Mouse (Mus musculus) kidney, adult 2 months (tissue): Measurements from ENCODE around the gene Fam187a. TPM values are rescaled to one million over a fixed set of nuclear protein-coding genes. Genes with fewer than 3 reads are reported as not detected.
A peak's percentile ranks its signal among the peaks of the same experiment; 100 is the strongest.

ENCODE experiments used
- DNase-seq: peaks from one replicate; pipeline ENCODE4 v3.0.0; 2021
- H3K27ac ChIP-seq: fragments of 200-500 bp; 2 replicates; pipeline ENCODE4 v1.5.1; 2012; ENCODE audit warnings: low read depth, low read length, control low read depth, inconsistent platforms; ENCODE audit not compliant: insufficient read depth
- H3K27me3 ChIP-seq: fragments of 200-500 bp; replicated peaks from 2 replicates; pipeline ENCODE4 v1.6.1; 2012; ENCODE audit warnings: mild to moderate bottlenecking, moderate library complexity, low read length, inconsistent platforms; ENCODE audit not compliant: control insufficient read depth, insufficient read depth
- H3K36me3 ChIP-seq: fragments of 200-500 bp; 2 replicates; pipeline ENCODE4 v1.6.1; 2012; ENCODE audit warnings: mild to moderate bottlenecking, moderate library complexity, low read length, inconsistent platforms; ENCODE audit not compliant: control insufficient read depth, insufficient read depth
- H3K4me1 ChIP-seq: fragments of 200-500 bp; 2 replicates; pipeline ENCODE4 v1.6.1; 2011; ENCODE audit warnings: low read length; ENCODE audit not compliant: control insufficient read depth, insufficient read depth
- H3K4me3 ChIP-seq: fragments of 200-500 bp; 2 replicates; pipeline ENCODE4 v1.5.1; 2011; ENCODE audit warnings: mild to moderate bottlenecking, low read depth, low read length, control low read depth; ENCODE audit not compliant: insufficient read depth
- CTCF ChIP-seq: fragments of 200-500 bp; conservative IDR thresholded peaks from 2 replicates; pipeline ENCODE4 v1.5.1; 2011; ENCODE audit warnings: low read depth, mild to moderate bottlenecking, control low read depth, low read length, moderate library complexity, mixed read lengths; ENCODE audit not compliant: insufficient read depth, insufficient read length
- POLR2A ChIP-seq: fragments of 200-500 bp; IDR thresholded peaks from one replicate; pipeline ENCODE4 v1.6.1; 2011; ENCODE audit warnings: low read depth, low read length, control low read depth
- WGBS: fragments of 180-500 bp; shearing (Covaris S2); methylation state at CpG from one replicate; pipeline ENCODE4 v1.1.7; 2018; 5-methylcytosine and 5-hydroxymethylcytosine counted together
- polyA plus RNA-seq: library from polyadenylated mRNA; depleted of rRNA; stranded (reverse); fragments of >200 nt; gene quantifications from 2 replicates; pipeline ENCODE4 v1.2.3, GENCODE M21; 2012; rRNA removed

Fam187a gene
- polyA plus RNA-seq: not detected in 2 replicates

GRCm38 (mm10) chr11:102884616-102885219 lies at the start of gene Fam187a:
TSS of gene Fam187a (plus strand) at chr11:102885169.
- WGBS: 60% methylated on average over 10 of the region's 10 CpGs
- Histone ChIP-seq H3K36me3 (no peaks in the 10 kb centered on the region), H3K27ac (no peak within 1 kb of the TSS), H3K4me3 (no peak within 1 kb of the TSS), H3K27me3 (no peaks in the 10 kb centered on the region), H3K4me1 (peaks cover 3% of the 10 kb centered on the region; the same call in 1 of the 2 replicates)
- DNase-seq: no peak
- no peak for TF ChIP-seq POLR2A
- TF ChIP-seq CTCF: no peak

GRCm38 (mm10) chr11:102835549-102835948 lies 49.4 kb upstream of the Fam187a start, which contains the start of gene Higd1b:
TSS of gene Higd1b (plus strand) at chr11:102835849.
- Histone ChIP-seq H3K36me3 (no peaks in the 10 kb centered on the region), H3K27me3 (no peaks in the 10 kb centered on the region), H3K27ac (peak within 1 kb of the TSS; percentile 46; the same call in 1 of the 2 replicates), H3K4me1 (no peaks in the 10 kb centered on the region), H3K4me3 (no peak within 1 kb of the TSS)
- no peak for TF ChIP-seq CTCF
- TF ChIP-seq POLR2A: no peak
- 65% methylated on average over 4 of the region's 4 CpGs for WGBS
- no peak for DNase-seq

- TF ChIP-seq POLR2A: no peak
- TF ChIP-seq CTCF: no peak
- no peaks in the 10 kb centered on the region for H3K4me1 ChIP-seq
- 75% methylated on average over 9 of the region's 9 CpGs for WGBS
- DNase-seq: peak; percentile 30
- H3K27me3 ChIP-seq: no peaks in the 10 kb centered on the region
- no peak overlapping the region for H3K4me3 ChIP-seq
- H3K27ac ChIP-seq: peak overlapping the region; percentile 46; the same call in 1 of the 2 replicates
- H3K36me3 ChIP-seq: peaks cover 3% of the 10 kb centered on the region; the same call in 1 of the 2 replicates
Measured at GRCm38 (mm10) chr11:102836146-102836545, 48.8 kb upstream of the Fam187a start.

GRCm38 (mm10) chr11:102837385-102837784 lies 47.6 kb upstream of the Fam187a start:
- Histone ChIP-seq H3K27ac (no peak overlapping the region; the same call in 1 of the 2 replicates), H3K4me1 (no peaks in the 10 kb centered on the region), H3K36me3 (peaks cover 3% of the 10 kb centered on the region; the same call in 1 of the 2 replicates), H3K4me3 (no peak overlapping the region), H3K27me3 (no peaks in the 10 kb centered on the region)
- TF ChIP-seq POLR2A (no peak), CTCF (no peak)
- 92% methylated on average over 1 of the region's 1 CpGs for WGBS
- no peak for DNase-seq

DNA sequence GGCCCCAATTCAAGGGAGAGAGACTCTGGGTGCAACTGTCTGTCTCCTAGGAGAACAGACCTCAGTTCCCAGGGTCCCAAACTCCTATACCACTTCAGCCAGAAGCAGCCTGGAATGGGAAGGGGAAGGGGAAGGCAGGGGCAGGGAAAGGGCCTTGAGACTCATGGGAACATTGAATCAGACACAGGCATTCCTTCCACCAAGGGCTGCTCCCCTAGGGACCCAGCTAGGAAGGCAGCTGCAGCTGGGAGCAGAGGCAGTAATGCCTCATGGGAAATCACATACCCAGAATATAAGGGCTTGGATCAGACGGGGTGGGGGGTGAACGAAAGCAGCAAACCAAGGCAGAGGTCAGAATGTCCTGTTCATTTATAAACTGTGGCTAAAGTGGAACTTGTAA lies 46.8 kb upstream of the Fam187a start:
- no peaks in the 10 kb centered on the region for H3K27me3 ChIP-seq
- TF ChIP-seq CTCF: no peak
- no peak for TF ChIP-seq POLR2A
- no peak overlapping the region; the same call in 1 of the 2 replicates for H3K27ac ChIP-seq
- 82% methylated on average over 2 of the region's 2 CpGs for WGBS
- H3K4me3 ChIP-seq: no peak overlapping the region
- peak; percentile 35 for DNase-seq
- H3K36me3 ChIP-seq: peaks cover 3% of the 10 kb centered on the region
- H3K4me1 ChIP-seq: no peaks in the 10 kb centered on the region

- Histone ChIP-seq H3K36me3 (peaks cover 3% of the 10 kb centered on the region), H3K4me1 (no peaks in the 10 kb centered on the region), H3K27me3 (no peaks in the 10 kb centered on the region), H3K4me3 (no peak overlapping the region), H3K27ac (peak overlapping the region; percentile 58)
- 78% methylated on average over 9 of the region's 9 CpGs for WGBS
- no peak for DNase-seq
- no peak for TF ChIP-seq CTCF
- no peak for TF ChIP-seq POLR2A
Measured at GRCm38 (mm10) chr11:102838616-102839150, 46.3 kb upstream of the Fam187a start.

- 75% methylated on average over 10 of the region's 10 CpGs for WGBS
- DNase-seq: no peak
- Histone ChIP-seq H3K36me3 (peaks cover 5% of the 10 kb centered on the region), H3K27ac (0 out of 2 replicates have a peak overlapping the region, but pooled peaks have one; percentile 28), H3K27me3 (no peaks in the 10 kb centered on the region), H3K4me1 (no peaks in the 10 kb centered on the region), H3K4me3 (no peak overlapping the region)
- TF ChIP-seq POLR2A (no peak), CTCF (no peak)
Measured at GRCm38 (mm10) chr11:102845926-102846325, 39.0 kb upstream of the Fam187a start.
